Mouse (Mus musculus) adrenal gland (tissue): Measurements from ENCODE around the gene Fbxw8.

Source experiments
- intact Hi-C: fragments of 180-260 bp; cut with DNase I; formaldehyde crosslinking; loops from one replicate; pipeline ENCODE4 v1.15.1; 2025

The Fbxw8 gene

GRCm38 (mm10) chr5:118025880-118026279 is 129.4 kb downstream of the Fbxw8 start:
- intact Hi-C loops = no loop called here

- intact Hi-C loops = no loop called here
These were observed 132.2 kb downstream of the Fbxw8 start for GRCm38 (mm10) chr5:118023053-118023452.

- intact Hi-C loops = no loop called here
These were observed 135.4 kb downstream of the Fbxw8 start for GRCm38 (mm10) chr5:118019905-118020304.

GRCm38 (mm10) chr5:118017527-118017926 is 137.7 kb downstream of the Fbxw8 start:
- intact Hi-C loops = no loop called here

DNA sequence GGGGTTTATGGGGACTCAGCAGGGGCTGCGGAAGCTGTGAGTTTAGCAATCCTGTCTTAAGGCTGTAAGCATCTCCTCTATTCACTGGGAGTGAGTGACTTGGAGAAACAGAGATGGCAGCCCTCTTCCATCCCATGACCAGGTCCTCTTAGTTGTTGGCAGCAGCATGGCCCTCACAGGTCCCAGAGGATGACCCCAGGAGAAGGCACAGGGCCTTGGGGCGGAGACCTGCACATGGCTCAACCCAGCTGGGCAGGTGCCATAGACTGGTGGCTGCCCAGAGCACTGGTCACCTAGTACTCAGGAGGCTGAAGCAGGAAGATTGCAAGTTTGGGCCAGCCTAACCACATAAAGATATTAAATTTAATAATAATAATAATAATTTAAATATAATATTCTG is 139.6 kb downstream of the Fbxw8 start:
- intact Hi-C loops = no loop called here

DNA sequence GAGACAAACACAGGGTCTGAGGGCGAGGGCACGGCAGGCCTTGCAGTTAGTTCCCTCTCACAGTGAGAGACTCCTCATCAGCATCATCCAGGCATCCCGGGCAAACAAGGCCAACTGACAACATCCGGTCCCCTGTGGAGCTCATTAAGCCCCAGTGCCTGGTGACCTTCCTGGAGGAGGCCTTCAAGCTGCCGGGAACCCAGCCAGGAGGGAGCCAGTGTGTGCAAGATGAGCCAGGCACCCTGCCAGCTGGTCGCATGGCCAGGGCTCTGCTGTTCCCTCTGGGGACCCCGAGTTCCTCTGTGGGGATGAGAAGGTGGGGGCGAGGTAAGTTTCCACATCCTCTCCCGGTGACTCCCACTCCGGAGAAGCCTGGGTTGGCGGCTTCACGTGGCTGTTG is 140.2 kb downstream of the Fbxw8 start:
- intact Hi-C loops = no loop called here
